Mouse (Mus musculus) neutrophil, adult 83 days (primary cell): ENCODE results near the gene Cd207. TPM values are rescaled to one million over a fixed set of nuclear protein-coding genes. Genes with fewer than 3 reads are reported as not detected.

ENCODE experiments used
- total RNA-seq, 2 experiments: library from RNA; stranded (reverse); gene quantifications; one replicate each; pipeline ENCODE4 v1.2.4; 2023

The Cd207 gene
- total RNA-seq, result not detected

GRCm38 (mm10) chr6:83677757-83678156 lies at the start of gene Cd207:
TSS of gene Cd207 (minus strand) at chr6:83677857.

GRCm38 (mm10) chr6:83711067-83711675 lies 33.5 kb upstream of the Cd207 start, which contains the start of gene Vax2:
TSS of gene Vax2 (plus strand) at chr6:83711264.

GRCm38 (mm10) chr6:83656087-83656486 lies 21.6 kb downstream of the Cd207 start, which contains the start of gene Clec4f:
TSS of gene Clec4f (minus strand) at chr6:83656187.

Other genes starting within 250 kb of the Cd207 start
- gene Tet3, start 218.8 kb downstream of the Cd207 start, total RNA-seq, result 10 to 100 TPM; 66.0 to 71.4 TPM
- gene Dguok, start 170.9 kb downstream of the Cd207 start, total RNA-seq, result 10 to 100 TPM; 16.5 to 20.4 TPM
- not detected for gene Actg2, start 141.6 kb downstream of the Cd207 start, total RNA-seq
- 10 to 100 TPM; 20.9 to 21.2 TPM for gene Stambp, start 105.1 kb downstream of the Cd207 start, total RNA-seq
- not detected for gene Clec4f, start 21.7 kb downstream of the Cd207 start, total RNA-seq
- gene Vax2, start 33.4 kb upstream of the Cd207 start, total RNA-seq, result not detected
- not detected for gene Atp6v1b1, start 65.1 kb upstream of the Cd207 start, total RNA-seq
- not detected for gene Ankrd53, start 84.8 kb upstream of the Cd207 start, total RNA-seq
- gene Tex261, start 98.0 kb upstream of the Cd207 start, total RNA-seq, result 10 to 100 TPM; 39.9 to 57.4 TPM
- gene Nagk, start 117.1 kb upstream of the Cd207 start, total RNA-seq, result 10 to 100 TPM; 16.3 to 18.2 TPM
- gene Paip2b, start 153.9 kb upstream of the Cd207 start, total RNA-seq, result 1 to 10 TPM; 5.0 to 7.6 TPM
- 10 to 100 TPM; 92.6 to 93.6 TPM for gene Zfp638, start 189.3 kb upstream of the Cd207 start, total RNA-seq